Mouse (Mus musculus): ENCODE results near the gene Krt6b. TPM values are rescaled to one million over a fixed set of nuclear protein-coding genes. Genes with fewer than 3 reads are reported as not detected.

Gene Krt6b
- total and polyA plus RNA-seq, 3 experiments: not detected

- no peak overlapping the region for H3K27ac ChIP-seq (ENCODE audit: insufficient read depth, low read depth)
- no peak for TF ChIP-seq HCFC1 (IDR thresholded peaks at IDR 0.05; ENCODE audit: low read depth, low read length)
- TF ChIP-seq ZKSCAN1 (IDR thresholded peaks at IDR 0.05; ENCODE audit: borderline replicate concordance, low read depth, low read length): no peak
- no peak for TF ChIP-seq NELFE (IDR thresholded peaks at IDR 0.05; ENCODE audit: low read depth, low read length)
- no peak for TF ChIP-seq MXI1 (IDR thresholded peaks at IDR 0.05; ENCODE audit: low read depth, low read length)
- no peak for TF ChIP-seq CTCF (conservative IDR thresholded peaks at IDR 0.05 in 1 of 2, IDR thresholded peaks at IDR 0.05 in 1 of 2; ENCODE audit: low read depth in 2 of 2, low read length in 2 of 2)
- TF ChIP-seq USF1 (IDR thresholded peaks at IDR 0.05; ENCODE audit: low read depth, low read length): no peak
- no peak for TF ChIP-seq POLR2AphosphoS2 (IDR thresholded peaks at IDR 0.05; ENCODE audit: low read depth, low read length)
- H3K4me1 ChIP-seq (ENCODE audit: control insufficient read depth in 1 of 2, insufficient read depth in 2 of 2): no peaks in the 10 kb centered on the region
- DNase-seq (ENCODE audit: extremely low read depth): no peak
- H3K27me3 ChIP-seq (replicated peaks): peaks cover 95% of the 10 kb centered on the region
- no peaks in the 10 kb centered on the region for H3K79me2 ChIP-seq (replicated peaks; ENCODE audit: control insufficient read depth, extremely low read depth, insufficient read depth, poor library complexity, severe bottlenecking)
- H3K4me3 ChIP-seq (replicated peaks in 1 of 3; ENCODE audit: low read depth in 2 of 3, low read length in 2 of 3, poor library complexity in 1 of 3): no peak overlapping the region
- no peaks in the 10 kb centered on the region for H3K36me3 ChIP-seq (replicated peaks in 1 of 2; ENCODE audit: control insufficient read depth in 1 of 2, insufficient read depth in 1 of 2, low read length in 1 of 2)
- no peaks in the 10 kb centered on the region for H3K9me3 ChIP-seq (replicated peaks; ENCODE audit: low read length)
- dilution Hi-C loops (cut with MboI; ENCODE audit: extremely low pct_ligation_motif_present, extremely low pct_unique_long_range_greater_than_20kb, low sequenced_read_pairs): no loop called here
- H3K9ac ChIP-seq (ENCODE audit: insufficient read depth, low read depth): no peak overlapping the region
- no peak overlapping the region for H3K4me2 ChIP-seq (ENCODE audit: insufficient read depth, low read depth, poor library complexity, severe bottlenecking)
- in situ Hi-C loops (cut with MboI; ENCODE audit: low pct_ligation_motif_present, low pct_unique_long_range_greater_than_20kb, low sequenced_read_pairs): no loop called here
Observed at GRCm38 (mm10) chr15:101702380-101702779, 22.3 kb upstream of the Krt6b start.

- dilution Hi-C loops (cut with MboI; ENCODE audit: extremely low pct_ligation_motif_present, extremely low pct_unique_long_range_greater_than_20kb, low sequenced_read_pairs) (no loop called here), in situ Hi-C loops (cut with MboI; ENCODE audit: low pct_ligation_motif_present, low pct_unique_long_range_greater_than_20kb, low sequenced_read_pairs) (no loop called here)
- H3K9ac ChIP-seq (ENCODE audit: insufficient read depth, low read depth): no peak overlapping the region
- H3K79me2 ChIP-seq (replicated peaks; ENCODE audit: control insufficient read depth, extremely low read depth, insufficient read depth, poor library complexity, severe bottlenecking): no peaks in the 10 kb centered on the region
- peaks cover 96% of the 10 kb centered on the region for H3K27me3 ChIP-seq (replicated peaks)
- H3K36me3 ChIP-seq (replicated peaks in 1 of 2; ENCODE audit: control insufficient read depth in 1 of 2, insufficient read depth in 1 of 2, low read length in 1 of 2): no peaks in the 10 kb centered on the region
- H3K4me1 ChIP-seq (ENCODE audit: control insufficient read depth in 1 of 2, insufficient read depth in 2 of 2): no peaks in the 10 kb centered on the region
- TF ChIP-seq MAZ (IDR thresholded peaks at IDR 0.05; ENCODE audit: low read depth, low read length) (no peak), ZC3H11A (IDR thresholded peaks at IDR 0.05; ENCODE audit: low read depth, low read length) (no peak), MEF2A (IDR thresholded peaks at IDR 0.05; ENCODE audit: borderline replicate concordance, low read depth, low read length) (no peak), HCFC1 (IDR thresholded peaks at IDR 0.05; ENCODE audit: low read depth, low read length) (no peak), MYC (IDR thresholded peaks at IDR 0.05; ENCODE audit: low read depth, low read length) (no peak)
- no peak for DNase-seq (ENCODE audit: extremely low read depth)
- no peak overlapping the region for H3K27ac ChIP-seq (ENCODE audit: insufficient read depth, low read depth)
- no peak overlapping the region for H3K4me2 ChIP-seq (ENCODE audit: insufficient read depth, low read depth, poor library complexity, severe bottlenecking)
- H3K4me3 ChIP-seq (replicated peaks in 1 of 3; ENCODE audit: low read depth in 2 of 3, low read length in 2 of 3, poor library complexity in 1 of 3): no peak overlapping the region
- no peaks in the 10 kb centered on the region for H3K9me3 ChIP-seq (replicated peaks; ENCODE audit: low read length)
Observed at GRCm38 (mm10) chr15:101699866-101700265, 19.8 kb upstream of the Krt6b start.

- H3K27me3 ChIP-seq (replicated peaks): peaks cover 96% of the 10 kb centered on the region
- H3K79me2 ChIP-seq (replicated peaks; ENCODE audit: control insufficient read depth, extremely low read depth, insufficient read depth, poor library complexity, severe bottlenecking): no peaks in the 10 kb centered on the region
- TF ChIP-seq KAT2A (IDR thresholded peaks at IDR 0.05; ENCODE audit: insufficient replicate concordance, low read length) (no peak), NELFE (IDR thresholded peaks at IDR 0.05; ENCODE audit: low read depth, low read length) (no peak), E2F4 (IDR thresholded peaks at IDR 0.05; ENCODE audit: insufficient replicate concordance, low read depth, low read length) (no peak), CTCF (conservative IDR thresholded peaks at IDR 0.05 in 1 of 2, IDR thresholded peaks at IDR 0.05 in 1 of 2; ENCODE audit: low read depth in 2 of 2, low read length in 2 of 2) (no peak), EP300 (IDR thresholded peaks at IDR 0.05; ENCODE audit: low read length) (no peak), ZKSCAN1 (IDR thresholded peaks at IDR 0.05; ENCODE audit: borderline replicate concordance, low read depth, low read length) (no peak), JUND (conservative IDR thresholded peaks at IDR 0.05; ENCODE audit: low read depth, low read length) (no peak), TCF12 (IDR thresholded peaks at IDR 0.05; ENCODE audit: low read depth, low read length) (no peak), RCOR1 (conservative IDR thresholded peaks at IDR 0.05; ENCODE audit: low read depth, low read length) (no peak)
- no peak overlapping the region for H3K4me3 ChIP-seq (replicated peaks in 1 of 3; ENCODE audit: low read depth in 2 of 3, low read length in 2 of 3, poor library complexity in 1 of 3)
- no peaks in the 10 kb centered on the region for H3K36me3 ChIP-seq (replicated peaks in 1 of 2; ENCODE audit: control insufficient read depth in 1 of 2, insufficient read depth in 1 of 2, low read length in 1 of 2)
- in situ Hi-C loops (cut with MboI; ENCODE audit: low pct_ligation_motif_present, low pct_unique_long_range_greater_than_20kb, low sequenced_read_pairs) (no loop called here), dilution Hi-C loops (cut with MboI; ENCODE audit: extremely low pct_ligation_motif_present, extremely low pct_unique_long_range_greater_than_20kb, low sequenced_read_pairs) (no loop called here)
- no peaks in the 10 kb centered on the region for H3K4me1 ChIP-seq (ENCODE audit: control insufficient read depth in 1 of 2, insufficient read depth in 2 of 2)
- H3K9me3 ChIP-seq (replicated peaks; ENCODE audit: low read length): no peaks in the 10 kb centered on the region
- H3K27ac ChIP-seq (ENCODE audit: insufficient read depth, low read depth): no peak overlapping the region
- H3K4me2 ChIP-seq (ENCODE audit: insufficient read depth, low read depth, poor library complexity, severe bottlenecking): no peak overlapping the region
- no peak overlapping the region for H3K9ac ChIP-seq (ENCODE audit: insufficient read depth, low read depth)
- no peak for DNase-seq (ENCODE audit: extremely low read depth)
Observed at GRCm38 (mm10) chr15:101699192-101699591, 19.1 kb upstream of the Krt6b start.
